Mouse (Mus musculus) limb, embryonic 12.5 days (tissue): ENCODE results near the gene Enah. TPM values are rescaled to one million over a fixed set of nuclear protein-coding genes. Genes with fewer than 3 reads are reported as not detected.

Experiments used
- ATAC-seq: fragments of 200-750 bp; cut with Nextera tagmentation; 2 replicates; pipeline ENCODE4 v1.8.0; 2017; ENCODE audit warnings: low read depth, moderate TSS enrichment; ENCODE audit not compliant: insufficient number of reproducible peaks, insufficient read depth, low FRiP score, low TSS enrichment
- H3K27ac ChIP-seq: fragments of 300-500 bp; sonication (generic); 2 replicates; pipeline ENCODE4 v1.5.1; 2016; ENCODE audit warnings: mild to moderate bottlenecking, moderate library complexity
- H3K27me3 ChIP-seq: fragments of 300-500 bp; sonication (generic); 2 replicates; pipeline ENCODE4 v1.6.1; 2016; ENCODE audit warnings: mild to moderate bottlenecking, moderate library complexity
- H3K36me3 ChIP-seq: fragments of 300-500 bp; sonication (generic); 2 replicates; pipeline ENCODE4 v1.6.1; 2016; ENCODE audit warnings: mild to moderate bottlenecking, moderate library complexity
- H3K4me1 ChIP-seq: fragments of 300-500 bp; sonication (generic); replicated peaks from 2 replicates; pipeline ENCODE4 v1.6.1; 2016
- H3K4me2 ChIP-seq: fragments of 300-500 bp; sonication (generic); 2 replicates; pipeline ENCODE4 v1.6.1; 2016; ENCODE audit warnings: mild to moderate bottlenecking, moderate library complexity
- H3K4me3 ChIP-seq: fragments of 300-500 bp; sonication (generic); replicated peaks from 2 replicates; pipeline ENCODE4 v1.5.1; 2016; ENCODE audit warnings: mild to moderate bottlenecking
- H3K9ac ChIP-seq: fragments of 300-500 bp; sonication (generic); replicated peaks from 2 replicates; pipeline ENCODE4 v1.6.1; 2016; ENCODE audit warnings: mild to moderate bottlenecking, moderate library complexity
- H3K9me3 ChIP-seq: fragments of 300-500 bp; sonication (generic); 2 replicates; pipeline ENCODE4 v1.6.1; 2016; ENCODE audit warnings: mild to moderate bottlenecking, moderate library complexity
- WGBS: fragments of 180-500 bp; shearing (Covaris S2); methylation state at CpG from one replicate; pipeline ENCODE4 v1.1.7; 2016; 5-methylcytosine and 5-hydroxymethylcytosine counted together
- polyA plus RNA-seq: library from polyadenylated mRNA; unstranded; fragments of >200 nt; fragmentation: Nextera tagmentation; extraction: Ambion mirVana; gene quantifications from 2 replicates; pipeline ENCODE4 v1.2.1, GENCODE M21; 2016

Gene Enah
- polyA plus RNA-seq, 1 experiment from 2014 or later, result 31.6 TPM

- Histone ChIP-seq H3K4me1 (peaks cover 12% of the 10 kb centered on the region), H3K4me3 (peak overlapping the region; percentile 7; the same call in 1 of the 2 replicates), H3K36me3 (no peaks in the 10 kb centered on the region), H3K27ac (peak overlapping the region; percentile 41; the same call in 1 of the 2 replicates), H3K27me3 (peaks cover 7% of the 10 kb centered on the region; the same call in 1 of the 2 replicates), H3K9ac (no peak overlapping the region), H3K9me3 (no peaks in the 10 kb centered on the region), H3K4me2 (peak overlapping the region; percentile 48)
- 5% methylated on average over 19 of the region's 21 CpGs for WGBS
- ATAC-seq, result no peak
Measured at GRCm38 (mm10) chr1:181853081-181853736, 166.6 kb downstream of the Enah start.

- peaks cover 12% of the 10 kb centered on the region for H3K4me1 ChIP-seq
- peak overlapping the region; percentile 48 for H3K4me2 ChIP-seq
- H3K36me3 ChIP-seq, result no peaks in the 10 kb centered on the region
- H3K9ac ChIP-seq, result no peak overlapping the region
- 50% methylated on average over 13 of the region's 13 CpGs for WGBS
- ATAC-seq, result no peak
- no peaks in the 10 kb centered on the region for H3K9me3 ChIP-seq
- no peak overlapping the region for H3K27ac ChIP-seq
- peaks cover 7% of the 10 kb centered on the region; the same call in 1 of the 2 replicates for H3K27me3 ChIP-seq
- no peak overlapping the region for H3K4me3 ChIP-seq
Measured at GRCm38 (mm10) chr1:181852466-181852865, 167.3 kb downstream of the Enah start.

GRCm38 (mm10) chr1:181851521-181852310 lies 168.1 kb downstream of the Enah start:
- H3K9ac ChIP-seq, result no peak overlapping the region
- no peak overlapping the region for H3K4me2 ChIP-seq
- H3K36me3 ChIP-seq, result no peaks in the 10 kb centered on the region
- WGBS, result 85% methylated on average over 12 of the region's 12 CpGs
- H3K27me3 ChIP-seq, result peaks cover 7% of the 10 kb centered on the region; the same call in 1 of the 2 replicates
- no peak for ATAC-seq
- H3K9me3 ChIP-seq, result no peaks in the 10 kb centered on the region
- H3K4me3 ChIP-seq, result no peak overlapping the region
- H3K4me1 ChIP-seq, result peaks cover 12% of the 10 kb centered on the region
- no peak overlapping the region for H3K27ac ChIP-seq

GRCm38 (mm10) chr1:181850441-181850840 lies 169.3 kb downstream of the Enah start:
- Histone ChIP-seq H3K27me3 (peaks cover 7% of the 10 kb centered on the region; the same call in 1 of the 2 replicates), H3K9me3 (no peaks in the 10 kb centered on the region), H3K4me1 (peaks cover 12% of the 10 kb centered on the region), H3K9ac (no peak overlapping the region), H3K4me2 (no peak overlapping the region), H3K36me3 (no peaks in the 10 kb centered on the region), H3K27ac (no peak overlapping the region; the same call in 1 of the 2 replicates), H3K4me3 (no peak overlapping the region)
- no peak for ATAC-seq
- whole genome bisulfite sequencing, result 43% methylated on average over 4 of the region's 4 CpGs

- Histone ChIP-seq H3K4me3 (no peak overlapping the region), H3K9me3 (no peaks in the 10 kb centered on the region), H3K27ac (0 out of 2 replicates have a peak overlapping the region, but pooled peaks have one; percentile 41), H3K4me2 (no peak overlapping the region), H3K9ac (no peak overlapping the region), H3K27me3 (peaks cover 3% of the 10 kb centered on the region; the same call in 1 of the 2 replicates), H3K36me3 (no peaks in the 10 kb centered on the region), H3K4me1 (peaks cover 11% of the 10 kb centered on the region)
- WGBS, result 76% methylated on average over 1 of the region's 1 CpGs
- no peak for ATAC-seq
Measured at GRCm38 (mm10) chr1:181848210-181848609, 171.6 kb downstream of the Enah start.

- 87% methylated on average over 3 of the region's 3 CpGs for WGBS
- no peak for ATAC-seq
- Histone ChIP-seq H3K4me1 (peaks cover 10% of the 10 kb centered on the region), H3K9ac (no peak overlapping the region), H3K4me2 (no peak overlapping the region), H3K9me3 (no peaks in the 10 kb centered on the region), H3K27ac (no peak overlapping the region), H3K27me3 (no peaks in the 10 kb centered on the region), H3K4me3 (no peak overlapping the region), H3K36me3 (no peaks in the 10 kb centered on the region)
Measured at GRCm38 (mm10) chr1:181847396-181847795, 172.4 kb downstream of the Enah start.

Other genes starting within 250 kb of the Enah start
- 140 and 142 TPM in 2 replicates for gene Lbr, start 176.9 kb downstream of the Enah start, polyA plus RNA-seq
- 176 and 183 TPM in 2 replicates for gene Srp9, start 104.7 kb upstream of the Enah start, polyA plus RNA-seq
- gene Vmn1r1, start 144.5 kb upstream of the Enah start, polyA plus RNA-seq, result not detected in 2 replicates